Mouse (Mus musculus) limb, embryonic 15.5 days (tissue): ENCODE results near the gene Tmem74b. TPM values are rescaled to one million over a fixed set of nuclear protein-coding genes. Genes with fewer than 3 reads are reported as not detected.

Experiments used
- ATAC-seq: fragments of 200-750 bp; cut with Nextera tagmentation; 2 replicates; pipeline ENCODE4 v1.8.0; 2017; ENCODE audit warnings: low read depth, moderate TSS enrichment; ENCODE audit not compliant: insufficient number of reproducible peaks, low FRiP score, low TSS enrichment
- H3K27ac ChIP-seq: fragments of 300-500 bp; sonication (generic); 2 replicates; pipeline ENCODE4 v1.5.1; 2015; ENCODE audit warnings: moderate library complexity, mild to moderate bottlenecking, inconsistent platforms
- H3K27me3 ChIP-seq: fragments of 300-500 bp; sonication (generic); 2 replicates; pipeline ENCODE4 v1.6.1; 2015; ENCODE audit warnings: inconsistent platforms
- H3K36me3 ChIP-seq: fragments of 300-500 bp; sonication (generic); 2 replicates; pipeline ENCODE4 v1.6.1; 2015; ENCODE audit warnings: inconsistent platforms
- H3K4me1 ChIP-seq: fragments of 300-500 bp; sonication (generic); 2 replicates; pipeline ENCODE4 v1.6.1; 2015; ENCODE audit warnings: inconsistent platforms
- H3K4me2 ChIP-seq: fragments of 300-500 bp; sonication (generic); 2 replicates; pipeline ENCODE4 v1.6.1; 2015; ENCODE audit warnings: mild to moderate bottlenecking, inconsistent platforms
- H3K4me3 ChIP-seq: fragments of 300-500 bp; sonication (generic); 2 replicates; pipeline ENCODE4 v1.5.1; 2015; ENCODE audit warnings: mild to moderate bottlenecking, inconsistent platforms
- H3K9ac ChIP-seq: fragments of 300-500 bp; sonication (generic); 2 replicates; pipeline ENCODE4 v1.6.1; 2015; ENCODE audit warnings: inconsistent platforms
- H3K9me3 ChIP-seq: fragments of 300-500 bp; sonication (generic); 2 replicates; pipeline ENCODE4 v1.6.1; 2016; ENCODE audit warnings: inconsistent platforms
- WGBS: fragments of 180-500 bp; shearing (Covaris S2); methylation state at CpG from one replicate; pipeline ENCODE4 v1.1.7; 2015; 5-methylcytosine and 5-hydroxymethylcytosine counted together
- polyA plus RNA-seq: library from polyadenylated mRNA; unstranded; fragments of >200 nt; fragmentation: Nextera tagmentation; extraction: Ambion mirVana; gene quantifications from 2 replicates; pipeline ENCODE4 v1.2.1, GENCODE M21; 2015

The Tmem74b gene
- polyA plus RNA-seq, 1 experiment from 2014 or later = 2.4 TPM

- Histone ChIP-seq H3K9me3 (no peaks in the 10 kb centered on the region), H3K9ac (no peak within 1 kb of the TSS), H3K4me3 (no peak within 1 kb of the TSS), H3K4me2 (no peak within 1 kb of the TSS), H3K4me1 (peaks cover 12% of the 10 kb centered on the region), H3K27ac (no peak within 1 kb of the TSS), H3K27me3 (peaks cover 4% of the 10 kb centered on the region; the same call in 1 of the 2 replicates), H3K36me3 (no peaks in the 10 kb centered on the region)
- no peak for ATAC-seq
These were observed 42.0 kb downstream of the Tmem74b start, which contains the start of gene Psmf1 for GRCm38 (mm10) chr2:151743845-151744244. Psmf1 (minus strand) TSS chr2:151744186.

GRCm38 (mm10) chr2:151747847-151748705 lies 46.3 kb downstream of the Tmem74b start:
- H3K27ac ChIP-seq = no peak overlapping the region
- H3K9ac ChIP-seq = no peak overlapping the region
- no peak for ATAC-seq
- peaks cover 4% of the 10 kb centered on the region; the same call in 1 of the 2 replicates for H3K27me3 ChIP-seq
- WGBS = 40% methylated on average over 19 of the region's 19 CpGs
- H3K9me3 ChIP-seq = no peaks in the 10 kb centered on the region
- H3K4me3 ChIP-seq = no peak overlapping the region
- H3K4me1 ChIP-seq = no peaks in the 10 kb centered on the region
- H3K36me3 ChIP-seq = no peaks in the 10 kb centered on the region
- H3K4me2 ChIP-seq = no peak overlapping the region

- Histone ChIP-seq H3K36me3 (no peaks in the 10 kb centered on the region), H3K27ac (no peak overlapping the region), H3K4me2 (no peak overlapping the region), H3K9me3 (no peaks in the 10 kb centered on the region), H3K4me1 (no peaks in the 10 kb centered on the region), H3K4me3 (no peak overlapping the region), H3K27me3 (peaks cover 4% of the 10 kb centered on the region; the same call in 1 of the 2 replicates), H3K9ac (no peak overlapping the region)
- 72% methylated on average over 5 of the region's 5 CpGs for WGBS
- ATAC-seq = no peak
These were observed 49.5 kb downstream of the Tmem74b start for GRCm38 (mm10) chr2:151751330-151751729.

- Histone ChIP-seq H3K4me1 (no peaks in the 10 kb centered on the region), H3K4me3 (no peak overlapping the region), H3K9ac (no peak overlapping the region), H3K27ac (no peak overlapping the region), H3K36me3 (no peaks in the 10 kb centered on the region), H3K9me3 (no peaks in the 10 kb centered on the region), H3K27me3 (no peaks in the 10 kb centered on the region), H3K4me2 (no peak overlapping the region)
- no peak for ATAC-seq
- WGBS = 37% methylated on average over 9 of the region's 9 CpGs
These were observed 54.7 kb downstream of the Tmem74b start for GRCm38 (mm10) chr2:151756277-151757061.

- no peak overlapping the region for H3K9ac ChIP-seq
- WGBS = 28% methylated on average over 5 of the region's 5 CpGs
- no peak overlapping the region for H3K4me3 ChIP-seq
- ATAC-seq = no peak
- H3K27me3 ChIP-seq = no peaks in the 10 kb centered on the region
- H3K36me3 ChIP-seq = no peaks in the 10 kb centered on the region
- H3K27ac ChIP-seq = no peak overlapping the region
- H3K4me2 ChIP-seq = no peak overlapping the region
- H3K4me1 ChIP-seq = no peaks in the 10 kb centered on the region
- no peaks in the 10 kb centered on the region for H3K9me3 ChIP-seq
These were observed 55.6 kb downstream of the Tmem74b start for GRCm38 (mm10) chr2:151757451-151757850.

- H3K27me3 ChIP-seq = no peaks in the 10 kb centered on the region
- H3K36me3 ChIP-seq = no peaks in the 10 kb centered on the region
- H3K4me2 ChIP-seq = no peak overlapping the region
- no peak for ATAC-seq
- H3K4me3 ChIP-seq = no peak overlapping the region
- H3K9ac ChIP-seq = no peak overlapping the region
- no peaks in the 10 kb centered on the region for H3K4me1 ChIP-seq
- no peaks in the 10 kb centered on the region for H3K9me3 ChIP-seq
- 35% methylated on average over 1 of the region's 1 CpGs for WGBS
- H3K27ac ChIP-seq = no peak overlapping the region
These were observed 57.1 kb downstream of the Tmem74b start for GRCm38 (mm10) chr2:151758806-151759353.

Other genes starting within 250 kb of the Tmem74b start
- gene 4921509C19Rik, start 225.9 kb upstream of the Tmem74b start, polyA plus RNA-seq = not detected in 2 replicates
- 231 and 232 TPM in 2 replicates for gene Nsfl1c, start 207.8 kb upstream of the Tmem74b start, polyA plus RNA-seq
- gene Fkbp1a, start 159.5 kb upstream of the Tmem74b start, polyA plus RNA-seq = 501 and 547 TPM in 2 replicates
- gene Sdcbp2, start 129.4 kb upstream of the Tmem74b start, polyA plus RNA-seq = 1.7 and 2.4 TPM in 2 replicates
- gene Snph, start 69.4 kb upstream of the Tmem74b start, polyA plus RNA-seq = 0.68 and 1.0 TPM in 2 replicates
- not detected in 2 replicates for gene Rad21l, start 33.5 kb upstream of the Tmem74b start, polyA plus RNA-seq
- gene Psmf1, start 42.2 kb downstream of the Tmem74b start, polyA plus RNA-seq = 40.0 and 41.1 TPM in 2 replicates
- 0.73 and 0.84 TPM in 2 replicates for gene Rspo4, start 140.9 kb downstream of the Tmem74b start, polyA plus RNA-seq
- 0.60 and 0.68 TPM in 2 replicates for gene Angpt4, start 209.2 kb downstream of the Tmem74b start, polyA plus RNA-seq